Mouse (Mus musculus): ENCODE data around the gene Supt16.

DNA sequence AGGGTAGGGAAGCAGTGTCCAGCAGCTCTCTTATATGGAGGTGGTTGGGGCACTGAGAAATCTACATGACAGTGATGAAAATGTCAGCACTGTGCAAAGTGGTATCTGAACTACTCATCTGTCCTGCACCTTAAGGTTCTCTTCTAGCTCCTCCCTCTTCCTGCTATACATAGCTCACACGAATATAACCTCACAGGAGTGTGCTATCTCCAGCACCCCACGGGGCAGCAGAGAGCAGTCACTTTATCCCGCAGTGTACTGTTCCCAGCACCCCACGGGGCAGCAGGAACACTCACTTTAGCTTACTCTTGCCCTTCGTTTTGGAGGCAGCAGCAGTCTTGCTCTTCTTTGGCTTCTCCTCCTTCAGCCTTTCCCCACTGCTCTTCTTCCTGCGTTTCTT is 35.0 kb upstream of the Supt16 start:
- no peak for TF ChIP-seq EP300 (IDR thresholded peaks at IDR 0.05; ENCODE audit: low read depth)
- no peak for TF ChIP-seq CTCF (IDR thresholded peaks at IDR 0.05; ENCODE audit: low read depth)
